14 mouse cellular contexts compared by ENCODE assay signal in genomic region chr14:59470781-59471180, GRCm38 (mm10). TPM values are rescaled to one million over a fixed set of nuclear protein-coding genes. Genes with fewer than 3 reads are reported as not detected.
A peak's percentile ranks its signal among the peaks of the same experiment; 100 is the strongest.
DNase-seq lines count a peak whose midpoint lies in the region; ATAC-seq and TF ChIP-seq lines count a peak whose summit lies in the region.
"Had no signal": no experiment of that assay in that cellular context is flagged by ENCODE, and none has a peak within 500 bp of the region (broad histone marks: within the 10 kb centered on the region; RNA-seq: fewer than 3 reads in every experiment).

No protein-coding gene starts in this region.

- H3K36me3 ChIP-seq in liver, embryonic 13.5 days, result no peaks in the 10 kb centered on the region
- H3K36me3 ChIP-seq in liver, postnatal 0 days (replicated peaks; ENCODE audit: insufficient read depth, low read length), result peaks cover 2% of the 10 kb centered on the region; the same call in 1 of the 2 replicates
- H3K36me3 ChIP-seq: hindbrain, embryonic 12.5 days; liver, embryonic 15.5 days had no signal

- no peak for DNase-seq in liver, embryonic 13.5 days
- DNase-seq in liver, postnatal 0 days, result no peak
- peak; percentile 23 for DNase-seq in lung, postnatal 25 days (ENCODE audit: low spot score)
- no peak for DNase-seq in kidney, adult 11 months
- no peak for DNase-seq in left cerebral cortex, postnatal 10 days (ENCODE audit: extremely low spot score in 1 of 2, low spot score in 2 of 2)
- no peak for DNase-seq in layer of hippocampus, postnatal 36 days
- DNase-seq in ovary, adult 18-20 months (ENCODE audit: low spot score), result no peak
- DNase-seq: adrenal gland, postnatal 10 days; midbrain, embryonic 14.5 days had no signal

- no peak overlapping the region for H3K27ac ChIP-seq in liver, embryonic 13.5 days
- H3K27ac ChIP-seq in liver, postnatal 0 days (ENCODE audit: low read depth), result no peak overlapping the region
- H3K27ac ChIP-seq: hindbrain, embryonic 12.5 days; layer of hippocampus, adult 2 months; liver, embryonic 15.5 days had no signal

- 76% methylated on average over 1 of the region's 1 CpGs for WGBS in liver, embryonic 13.5 days (ENCODE audit: insufficient replicate concordance)
- 83% methylated on average over 1 of the region's 1 CpGs for WGBS in liver, postnatal 0 days (ENCODE audit: insufficient replicate concordance)

- TF ChIP-seq CTCF in liver, postnatal 0 days (IDR thresholded peaks at IDR 0.05; ENCODE audit: low read depth), result no peak

- peaks cover 7% of the 10 kb centered on the region for H3K4me1 ChIP-seq in liver, embryonic 13.5 days (replicated peaks)
- no peaks in the 10 kb centered on the region for H3K4me1 ChIP-seq in liver, postnatal 0 days (ENCODE audit: insufficient read depth)
- H3K4me1 ChIP-seq: hindbrain, embryonic 12.5 days had no signal

- H3K27me3 ChIP-seq in liver, embryonic 13.5 days, result no peaks in the 10 kb centered on the region
- no peaks in the 10 kb centered on the region for H3K27me3 ChIP-seq in liver, postnatal 0 days (ENCODE audit: insufficient read depth, low read length)
- H3K27me3 ChIP-seq: hindbrain, embryonic 12.5 days; liver, embryonic 15.5 days had no signal

- intact Hi-C loops in left cerebral cortex, postnatal 10 days (cut with DNase I), result no loop called here

- no peak overlapping the region for H3K4me3 ChIP-seq in liver, embryonic 13.5 days (replicated peaks)
- no peak overlapping the region for H3K4me3 ChIP-seq in liver, postnatal 0 days (ENCODE audit: low read depth, low read length)
- H3K4me3 ChIP-seq: hindbrain, embryonic 12.5 days; layer of hippocampus, adult 2 months; liver, embryonic 15.5 days had no signal

- H3K4me2 ChIP-seq in liver, embryonic 13.5 days, result no peak overlapping the region
- no peak overlapping the region for H3K4me2 ChIP-seq in liver, postnatal 0 days (ENCODE audit: low read depth, low read length)
- H3K4me2 ChIP-seq: hindbrain, embryonic 12.5 days; liver, embryonic 15.5 days had no signal

- H3K9me3 ChIP-seq in liver, embryonic 13.5 days (replicated peaks), result no peaks in the 10 kb centered on the region
- no peaks in the 10 kb centered on the region for H3K9me3 ChIP-seq in liver, postnatal 0 days (ENCODE audit: low read length)
- H3K9me3 ChIP-seq: hindbrain, embryonic 12.5 days; liver, embryonic 15.5 days had no signal

- no peak overlapping the region for H3K9ac ChIP-seq in liver, embryonic 13.5 days
- H3K9ac ChIP-seq in liver, postnatal 0 days (replicated peaks), result no peak overlapping the region
- H3K9ac ChIP-seq: hindbrain, embryonic 12.5 days; liver, embryonic 15.5 days had no signal

- 0 out of 2 replicates have a peak, but pooled peaks have one; percentile 15 for ATAC-seq in liver, embryonic 13.5 days (ENCODE audit: low read depth)
- ATAC-seq in liver, postnatal 0 days, result no peak
- 0 out of 2 replicates have a peak, but pooled peaks have one; percentile 14 for ATAC-seq in erythroid progenitor cell, adult 5-6 weeks (replicated peaks; ENCODE audit: low FRiP score, poor library complexity, severe bottlenecking)
- ATAC-seq: intestine, postnatal 0 days had no signal

- TF ChIP-seq EP300 in liver, postnatal 0 days (IDR thresholded peaks at IDR 0.05; ENCODE audit: low read depth), result no peak

RNA-seq across cellular contexts. Expression of gene Cab39l, which starts 30.0 kb away (rescaled TPM):
- 30.7 and 39.7 TPM in 2 replicates for polyA plus RNA-seq in liver, embryonic 13.5 days (2015; fragmentation: Nextera tagmentation; extraction: Ambion mirVana)
- 25.0 and 25.4 TPM in 2 replicates for polyA plus RNA-seq in liver, postnatal 0 days (2015; fragmentation: Nextera tagmentation; extraction: Ambion mirVana)
- total RNA-seq in erythroid progenitor cell, adult 5-6 weeks (2015; ENCODE audit: low replicate concordance), result 18.4 and 28.1 TPM in 2 replicates
- 17.4 and 31.6 TPM in 2 replicates for total RNA-seq in erythroid progenitor cell, adult 5-6 weeks (2017; ENCODE audit: low replicate concordance)
- 10 to 100 TPM; 19.3 to 22.0 TPM for total RNA-seq in left cerebral cortex, postnatal 10 days (2021)
- total RNA-seq in layer of hippocampus, postnatal 36 days (2021), result 10 to 100 TPM; 19.2 to 24.5 TPM

RNA-seq across cellular contexts. Expression of gene Setdb2, which starts 30.1 kb away (rescaled TPM):
- 9.9 and 10.8 TPM in 2 replicates for polyA plus RNA-seq in liver, embryonic 13.5 days (2015; fragmentation: Nextera tagmentation; extraction: Ambion mirVana)
- polyA plus RNA-seq in liver, postnatal 0 days (2015; fragmentation: Nextera tagmentation; extraction: Ambion mirVana), result 8.1 and 9.5 TPM in 2 replicates
- 31.0 and 37.5 TPM in 2 replicates for total RNA-seq in erythroid progenitor cell, adult 5-6 weeks (2015; ENCODE audit: low replicate concordance)
- 16.6 and 26.7 TPM in 2 replicates for total RNA-seq in erythroid progenitor cell, adult 5-6 weeks (2017; ENCODE audit: low replicate concordance)
- 1 to 10 TPM; 3.8 to 4.0 TPM for total RNA-seq in left cerebral cortex, postnatal 10 days (2021)
- total RNA-seq in layer of hippocampus, postnatal 36 days (2021), result 1 to 10 TPM; 5.3 to 7.2 TPM
